Mouse (Mus musculus): ENCODE results near the gene Uqcc1. TPM values are rescaled to one million over a fixed set of nuclear protein-coding genes. Genes with fewer than 3 reads are reported as not detected.
A peak's percentile ranks its signal among the peaks of the same experiment; 100 is the strongest.

Uqcc1 gene
- 49.8 and 60.4 TPM in 2 replicates for total RNA-seq (2012; rRNA removed)
- total RNA-seq (2014; rRNA removed), result 55.2 and 66.8 TPM in 2 replicates
- polyA plus RNA-seq (2012; ENCODE audit: insufficient read length, low read depth), result 35.3 and 43.3 TPM in 2 replicates

- peak within 1 kb of the TSS; percentile 99 for H3K4me2 ChIP-seq (ENCODE audit: insufficient read depth, low read depth, poor library complexity, severe bottlenecking)
- dilution Hi-C loops (cut with MboI; ENCODE audit: extremely low pct_ligation_motif_present, extremely low pct_unique_long_range_greater_than_20kb, low sequenced_read_pairs) (no loop called here), in situ Hi-C loops (cut with MboI; ENCODE audit: low pct_ligation_motif_present, low pct_unique_long_range_greater_than_20kb, low sequenced_read_pairs) (loop anchor here (25.0 kb wide), 1 partner anchor 242 kb away; the partner anchor contains the start of gene Trpc4ap)
- peak within 1 kb of the TSS; percentile 74 for H3K9ac ChIP-seq (ENCODE audit: insufficient read depth, low read depth)
- DNase-seq (ENCODE audit: extremely low read depth), result peak; percentile 95
- H3K79me2 ChIP-seq (replicated peaks; ENCODE audit: control insufficient read depth, extremely low read depth, insufficient read depth, poor library complexity, severe bottlenecking), result peaks cover 44% of the 10 kb centered on the region
- peaks cover 5 to 35% of the 10 kb centered on the region in 2 experiments; a peak in 2 of 4 replicates for H3K4me1 ChIP-seq (ENCODE audit: control insufficient read depth in 1 of 2, insufficient read depth in 2 of 2)
- TF ChIP-seq GABPA (IDR thresholded peaks at IDR 0.05; ENCODE audit: insufficient replicate concordance, low read depth, low read length) (no peak; the same call in 1 of the 2 replicates), CHD1 (IDR thresholded peaks at IDR 0.05; ENCODE audit: low read depth, low read length) (peak; percentile 72; the same call in 1 of the 2 replicates), MEF2A (IDR thresholded peaks at IDR 0.05; ENCODE audit: borderline replicate concordance, low read depth, low read length) (no peak), TBP (conservative IDR thresholded peaks at IDR 0.05; ENCODE audit: low read depth, low read length) (peak; percentile 73), CTCF (conservative IDR thresholded peaks at IDR 0.05 in 1 of 2, IDR thresholded peaks at IDR 0.05 in 1 of 2; ENCODE audit: low read depth in 2 of 2, low read length in 2 of 2) (no peak), SIN3A (IDR thresholded peaks at IDR 0.05; ENCODE audit: low read length) (peak; percentile 86), SMC3 (IDR thresholded peaks at IDR 0.05; ENCODE audit: low read depth, low read length) (no peak), MAX (IDR thresholded peaks at IDR 0.05; ENCODE audit: low read length) (no peak), IRF4 (IDR thresholded peaks at IDR 0.05; ENCODE audit: low read depth, low read length) (peak; percentile 60), POLR2AphosphoS2 (IDR thresholded peaks at IDR 0.05; ENCODE audit: low read depth, low read length) (0 out of 2 replicates have a peak, but pooled peaks have one; percentile 57), ELF1 (IDR thresholded peaks at IDR 0.05; ENCODE audit: low read depth, low read length) (peak; percentile 87), MAFK (IDR thresholded peaks at IDR 0.05; ENCODE audit: insufficient replicate concordance, low read length) (no peak), ZNF384 (IDR thresholded peaks at IDR 0.05; ENCODE audit: low read depth, low read length) (peak; percentile 41; the same call in 1 of the 2 replicates), TCF12 (IDR thresholded peaks at IDR 0.05; ENCODE audit: low read depth, low read length) (peak; percentile 87; the same call in 1 of the 2 replicates), HCFC1 (IDR thresholded peaks at IDR 0.05; ENCODE audit: low read depth, low read length) (peak; percentile 89), NRF1 (IDR thresholded peaks at IDR 0.05; ENCODE audit: low read depth, low read length) (peak; percentile 86), POLR2A (IDR thresholded peaks at IDR 0.05; ENCODE audit: low read depth, low read length) (peak; percentile 86), BHLHE40 (IDR thresholded peaks at IDR 0.05; ENCODE audit: low read depth, low read length) (peak; percentile 77), ETS1 (conservative IDR thresholded peaks at IDR 0.05; ENCODE audit: low read depth, low read length) (peak; percentile 49; the same call in 1 of the 2 replicates), MYC (IDR thresholded peaks at IDR 0.05; ENCODE audit: low read depth, low read length) (peak; percentile 77), KAT2A (IDR thresholded peaks at IDR 0.05; ENCODE audit: insufficient replicate concordance, low read length) (peak; percentile 78; the same call in 1 of the 2 replicates), JUN (IDR thresholded peaks at IDR 0.05; ENCODE audit: insufficient read depth, low read depth, low read length) (no peak), MXI1 (IDR thresholded peaks at IDR 0.05; ENCODE audit: low read depth, low read length) (peak; percentile 80; the same call in 1 of the 2 replicates), ZMIZ1 (IDR thresholded peaks at IDR 0.05; ENCODE audit: low read depth, low read length) (peak; percentile 88), RAD21 (IDR thresholded peaks at IDR 0.05; ENCODE audit: low read depth, low read length) (no peak), CHD2 (IDR thresholded peaks at IDR 0.05; ENCODE audit: low read length) (peak; percentile 70), JUND (conservative IDR thresholded peaks at IDR 0.05; ENCODE audit: low read depth, low read length) (no peak), ZKSCAN1 (IDR thresholded peaks at IDR 0.05; ENCODE audit: borderline replicate concordance, low read depth, low read length) (no peak), NELFE (IDR thresholded peaks at IDR 0.05; ENCODE audit: low read depth, low read length) (peak; percentile 84), EP300 (IDR thresholded peaks at IDR 0.05; ENCODE audit: low read length) (0 out of 2 replicates have a peak, but pooled peaks have one; percentile 40), RCOR1 (conservative IDR thresholded peaks at IDR 0.05; ENCODE audit: low read depth, low read length) (peak; percentile 71), MAZ (IDR thresholded peaks at IDR 0.05; ENCODE audit: low read depth, low read length) (peak; percentile 57; the same call in 1 of the 2 replicates)
- H3K9me3 ChIP-seq (replicated peaks; ENCODE audit: low read length), result no peaks in the 10 kb centered on the region
- H3K27ac ChIP-seq (ENCODE audit: insufficient read depth, low read depth), result peak within 1 kb of the TSS; percentile 79
- peaks cover 0 to 9% of the 10 kb centered on the region in 2 experiments for H3K36me3 ChIP-seq (replicated peaks in 1 of 2; ENCODE audit: control insufficient read depth in 1 of 2, insufficient read depth in 1 of 2, low read length in 1 of 2)
- no peaks in the 10 kb centered on the region for H3K27me3 ChIP-seq (replicated peaks)
- H3K4me3 ChIP-seq (replicated peaks in 1 of 3; ENCODE audit: low read depth in 2 of 3, low read length in 2 of 3, poor library complexity in 1 of 3), result peak within 1 kb of the TSS; percentile 75 to 87 (median 76)
Measured at GRCm38 (mm10) chr2:155929531-155930442, at the start of gene Uqcc1. Uqcc1 (minus strand) TSS chr2:155930310.

Data from CH12.LX (cell line).